Mouse (Mus musculus) heart, embryonic 15.5 days (tissue): ENCODE data around the gene Nrip1. TPM values are rescaled to one million over a fixed set of nuclear protein-coding genes. Genes with fewer than 3 reads are reported as not detected.

Source experiments
- ATAC-seq: fragments of 200-750 bp; cut with Nextera tagmentation; replicated peaks from 2 replicates; pipeline ENCODE4 v1.8.0; 2017; ENCODE audit warnings: low read depth, moderate TSS enrichment; ENCODE audit not compliant: insufficient number of reproducible peaks, insufficient read depth, low FRiP score
- H3K27ac ChIP-seq: fragments of 300-500 bp; sonication (generic); 2 replicates; pipeline ENCODE4 v1.5.1; 2015; ENCODE audit warnings: mild to moderate bottlenecking, inconsistent platforms
- H3K27me3 ChIP-seq: fragments of 300-500 bp; sonication (generic); 2 replicates; pipeline ENCODE4 v1.6.1; 2015; ENCODE audit warnings: inconsistent platforms
- H3K36me3 ChIP-seq: fragments of 300-500 bp; sonication (generic); 2 replicates; pipeline ENCODE4 v1.6.1; 2015; ENCODE audit warnings: mild to moderate bottlenecking, inconsistent platforms
- H3K4me1 ChIP-seq: fragments of 300-500 bp; sonication (generic); replicated peaks from 2 replicates; pipeline ENCODE4 v1.6.1; 2015; ENCODE audit warnings: inconsistent platforms
- H3K4me2 ChIP-seq: fragments of 300-500 bp; sonication (generic); 2 replicates; pipeline ENCODE4 v1.6.1; 2015; ENCODE audit warnings: inconsistent platforms, mild to moderate bottlenecking, moderate library complexity
- H3K4me3 ChIP-seq: fragments of 300-500 bp; sonication (generic); 2 replicates; pipeline ENCODE4 v1.5.1; 2015; ENCODE audit warnings: mild to moderate bottlenecking, inconsistent platforms
- H3K9ac ChIP-seq: fragments of 300-500 bp; sonication (generic); 2 replicates; pipeline ENCODE4 v1.6.1; 2015; ENCODE audit warnings: mild to moderate bottlenecking, inconsistent platforms
- H3K9me3 ChIP-seq: fragments of 300-500 bp; sonication (generic); replicated peaks from 2 replicates; pipeline ENCODE4 v1.6.1; 2016; ENCODE audit warnings: inconsistent platforms
- WGBS: fragments of 180-500 bp; shearing (Covaris S2); methylation state at CpG from one replicate; pipeline ENCODE4 v1.1.7; 2015; ENCODE audit warnings: mixed read lengths; 5-methylcytosine and 5-hydroxymethylcytosine counted together
- polyA plus RNA-seq: library from polyadenylated mRNA; unstranded; fragments of >200 nt; fragmentation: Nextera tagmentation; extraction: Ambion mirVana; gene quantifications from 2 replicates; pipeline ENCODE4 v1.2.1, GENCODE M21; 2015

Nrip1 gene
- polyA plus RNA-seq, 1 experiment from 2014 or later, result 19.1 TPM

DNA sequence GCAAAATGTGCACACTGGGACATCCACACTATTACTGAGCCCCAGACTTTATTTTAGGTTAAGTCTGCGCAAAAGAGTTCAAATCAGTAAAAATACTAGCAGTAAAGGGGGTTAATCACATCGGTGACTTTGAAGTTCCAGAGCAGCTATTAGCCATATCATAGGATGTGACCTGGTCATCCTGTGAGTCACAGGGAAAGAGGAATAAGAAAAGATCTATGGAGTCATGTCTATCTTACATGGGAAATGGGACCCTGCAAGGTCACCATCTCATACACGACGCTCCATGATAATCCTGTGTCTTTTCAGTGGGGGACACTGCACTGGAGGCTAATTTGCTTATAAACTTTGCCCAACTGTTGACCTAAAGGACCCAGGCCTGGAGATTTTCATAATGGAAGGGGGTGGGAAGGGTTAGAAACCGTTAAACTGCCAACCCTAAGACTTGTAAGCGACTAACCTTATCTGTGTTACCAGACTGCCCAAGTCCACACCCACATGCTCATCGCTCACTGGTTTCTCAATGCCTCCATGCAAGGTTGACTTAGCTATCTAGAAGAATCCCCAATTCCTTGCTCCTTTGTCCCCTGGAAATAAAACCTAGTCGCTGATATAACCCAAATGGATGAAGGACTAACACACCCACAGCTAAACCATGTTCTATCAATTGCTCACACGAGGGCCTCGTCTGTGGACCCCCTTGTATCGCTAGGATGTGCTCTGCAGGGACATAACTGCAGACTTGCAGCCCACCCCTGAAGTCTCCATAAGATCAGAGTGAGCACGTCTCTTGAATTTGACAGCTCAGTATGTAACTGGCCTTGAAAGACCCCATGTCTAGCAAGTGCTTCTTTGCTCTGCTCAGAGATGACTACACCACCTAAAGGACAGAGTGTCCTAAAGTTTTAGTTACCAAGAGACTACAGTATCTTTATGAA is 59.3 kb downstream of the Nrip1 start:
- Histone ChIP-seq H3K27me3 (no peaks in the 10 kb centered on the region), H3K4me1 (peaks cover 6% of the 10 kb centered on the region), H3K4me2 (no peak overlapping the region), H3K9ac (no peak overlapping the region), H3K4me3 (no peak overlapping the region), H3K36me3 (no peaks in the 10 kb centered on the region), H3K27ac (no peak overlapping the region), H3K9me3 (no peaks in the 10 kb centered on the region)
- no peak for ATAC-seq
- WGBS, result 74% methylated on average over 12 of the region's 12 CpGs

DNA sequence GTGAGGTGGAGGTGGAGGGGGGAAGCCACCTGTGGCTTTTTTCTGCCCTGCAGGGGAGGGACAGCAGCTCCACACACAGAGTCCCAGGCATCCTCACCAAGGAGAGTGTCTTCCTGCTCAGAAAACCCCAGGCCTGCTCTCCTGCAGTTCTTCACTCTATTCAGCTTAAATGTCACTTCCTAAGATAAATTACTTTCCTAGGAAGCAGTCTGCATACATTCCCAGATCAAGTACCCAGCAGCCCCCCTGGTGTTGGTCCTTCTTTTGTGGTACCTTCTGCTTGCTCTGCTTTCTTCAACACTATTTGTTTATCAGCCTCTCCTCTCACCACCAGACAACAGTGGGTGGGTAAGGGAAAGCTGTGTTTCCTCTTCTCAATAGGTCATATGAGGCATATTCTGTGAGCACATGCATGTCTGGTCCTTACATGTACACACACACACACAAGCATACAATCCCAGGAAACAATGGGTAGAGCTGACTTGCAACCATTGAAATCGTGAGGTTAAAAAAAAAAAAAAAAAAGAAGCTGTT is 60.7 kb downstream of the Nrip1 start:
- Histone ChIP-seq H3K36me3 (no peaks in the 10 kb centered on the region), H3K27me3 (no peaks in the 10 kb centered on the region), H3K9me3 (no peaks in the 10 kb centered on the region), H3K27ac (no peak overlapping the region), H3K9ac (no peak overlapping the region), H3K4me2 (no peak overlapping the region), H3K4me1 (peaks cover 4% of the 10 kb centered on the region; the same call in 1 of the 2 replicates), H3K4me3 (no peak overlapping the region)
- 35% methylated on average over 1 of the region's 1 CpGs for WGBS
- ATAC-seq, result no peak

DNA sequence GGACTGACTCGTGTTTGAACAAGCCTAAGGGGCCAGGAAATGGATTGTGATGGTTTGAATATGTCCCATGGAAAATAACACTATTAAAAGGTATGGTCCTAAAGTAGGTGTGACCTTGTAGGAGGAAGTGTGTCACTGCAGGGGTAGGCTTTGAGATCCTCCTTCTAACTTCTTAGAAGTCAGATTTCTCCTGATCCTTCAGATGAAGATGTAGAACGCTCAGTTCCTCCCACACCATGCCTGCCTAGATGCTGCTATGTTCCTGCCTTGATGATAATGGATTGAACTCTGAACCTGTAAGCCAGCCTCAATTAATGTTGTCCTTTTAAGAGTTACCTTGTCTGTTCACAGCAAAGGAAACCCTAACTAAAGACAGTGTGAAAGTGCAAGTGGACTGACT is 62.8 kb downstream of the Nrip1 start:
- no peak overlapping the region for H3K27ac ChIP-seq
- ATAC-seq, result no peak
- no peak overlapping the region for H3K4me3 ChIP-seq
- no peaks in the 10 kb centered on the region for H3K9me3 ChIP-seq
- H3K9ac ChIP-seq, result no peak overlapping the region
- no peaks in the 10 kb centered on the region for H3K36me3 ChIP-seq
- no peaks in the 10 kb centered on the region for H3K27me3 ChIP-seq
- H3K4me2 ChIP-seq, result no peak overlapping the region
- 83% methylated on average over 2 of the region's 2 CpGs for WGBS
- H3K4me1 ChIP-seq, result peaks cover 12% of the 10 kb centered on the region; the same call in 1 of the 2 replicates

DNA sequence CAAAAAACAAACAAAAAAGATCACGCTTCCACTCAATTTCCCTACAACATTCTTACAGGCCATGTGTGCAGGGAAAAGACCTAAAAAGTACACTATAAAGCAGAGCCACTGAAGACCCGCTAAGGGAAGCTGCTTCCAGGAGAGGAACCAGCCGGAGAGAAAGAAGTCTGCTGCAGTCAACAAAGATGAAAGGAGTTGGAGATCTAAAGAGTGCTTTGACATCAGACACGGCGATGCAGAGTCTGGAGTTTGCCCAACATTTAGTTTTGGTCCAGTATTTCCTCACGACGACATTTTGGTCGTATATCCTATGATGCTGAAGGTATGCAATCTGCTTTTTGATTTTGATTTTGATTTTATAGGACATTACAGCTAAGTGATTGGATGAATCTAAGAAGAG is 63.3 kb downstream of the Nrip1 start:
- H3K27ac ChIP-seq, result no peak overlapping the region
- H3K4me1 ChIP-seq, result peaks cover 12% of the 10 kb centered on the region; the same call in 1 of the 2 replicates
- no peak for ATAC-seq
- H3K4me2 ChIP-seq, result no peak overlapping the region
- no peaks in the 10 kb centered on the region for H3K36me3 ChIP-seq
- H3K9me3 ChIP-seq, result no peaks in the 10 kb centered on the region
- WGBS, result 82% methylated on average over 8 of the region's 8 CpGs
- H3K27me3 ChIP-seq, result no peaks in the 10 kb centered on the region
- no peak overlapping the region for H3K4me3 ChIP-seq
- no peak overlapping the region for H3K9ac ChIP-seq

DNA sequence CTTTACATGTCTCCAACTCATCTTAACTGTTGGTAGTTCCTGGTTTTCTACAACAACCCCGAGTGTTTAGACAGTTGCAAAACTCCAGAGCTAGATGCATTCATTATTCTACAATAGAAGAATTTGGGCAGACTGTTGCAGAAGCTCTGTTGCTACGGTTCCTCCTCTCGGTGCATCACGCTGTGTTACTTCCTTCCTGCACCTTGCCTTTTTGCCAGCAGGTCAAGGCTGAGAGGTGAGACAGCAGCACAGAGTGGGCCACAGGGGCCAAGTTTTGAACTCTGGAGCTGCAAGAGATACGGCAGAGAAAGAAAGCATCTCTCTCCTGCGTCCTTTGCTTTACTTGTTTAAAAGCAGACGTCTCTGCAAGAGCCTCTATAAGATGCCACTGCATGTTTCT is 64.3 kb downstream of the Nrip1 start:
- H3K4me3 ChIP-seq, result no peak overlapping the region

DNA sequence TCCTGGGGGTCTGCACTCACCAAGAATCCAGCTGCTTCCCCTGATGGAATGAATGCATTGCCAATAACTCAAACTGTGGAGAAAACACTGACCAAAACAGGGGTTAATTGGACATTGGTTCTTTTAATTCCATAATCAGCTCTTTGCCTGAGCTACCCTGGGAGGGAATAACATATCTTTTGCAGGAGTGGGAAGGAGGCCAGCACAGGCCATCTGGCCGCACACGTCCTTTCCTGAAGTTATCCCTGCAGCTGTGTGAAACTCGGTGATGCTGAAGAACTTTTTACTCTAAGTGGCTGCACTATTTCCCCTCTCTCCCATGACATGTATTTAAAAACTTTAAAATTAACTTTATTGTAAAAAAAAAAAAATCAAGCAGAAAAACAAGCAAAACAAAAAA is 66.6 kb downstream of the Nrip1 start:
- Histone ChIP-seq H3K9me3 (no peaks in the 10 kb centered on the region), H3K27ac (no peak overlapping the region), H3K4me2 (no peak overlapping the region), H3K4me1 (peaks cover 8% of the 10 kb centered on the region; the same call in 1 of the 2 replicates), H3K9ac (no peak overlapping the region), H3K4me3 (no peak overlapping the region), H3K27me3 (no peaks in the 10 kb centered on the region), H3K36me3 (no peaks in the 10 kb centered on the region)
- 24% methylated on average over 3 of the region's 3 CpGs for WGBS
- ATAC-seq, result no peak

More for the DNA sequence above, 64.3 kb downstream of the Nrip1 start:
- Histone ChIP-seq H3K4me2 (no peak overlapping the region), H3K9me3 (no peaks in the 10 kb centered on the region), H3K4me1 (peaks cover 10% of the 10 kb centered on the region; the same call in 1 of the 2 replicates), H3K27me3 (no peaks in the 10 kb centered on the region), H3K9ac (no peak overlapping the region), H3K27ac (no peak overlapping the region), H3K36me3 (no peaks in the 10 kb centered on the region)
- WGBS, result 78% methylated on average over 7 of the region's 7 CpGs
- ATAC-seq, result no peak

DNA sequence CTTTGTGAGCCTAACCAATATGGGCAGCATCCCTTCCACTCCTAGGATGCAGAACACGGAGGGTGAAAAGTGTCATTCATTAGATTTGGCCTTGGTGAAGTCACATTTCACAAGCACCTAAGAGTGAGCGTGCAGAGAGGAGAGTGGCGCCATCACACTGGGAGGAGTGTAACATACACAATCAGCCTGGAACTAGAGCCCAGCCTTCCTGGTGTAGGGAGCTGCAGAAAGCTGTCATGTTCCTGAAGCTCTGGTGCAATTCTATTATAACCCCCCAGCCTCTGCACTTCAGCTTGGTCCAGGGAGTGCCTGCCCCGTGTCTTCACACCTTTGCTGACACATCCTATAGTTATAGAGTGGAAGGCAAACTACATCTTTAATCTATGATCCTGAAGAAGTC is 67.2 kb downstream of the Nrip1 start:
- WGBS, result 79% methylated on average over 4 of the region's 4 CpGs

DNA sequence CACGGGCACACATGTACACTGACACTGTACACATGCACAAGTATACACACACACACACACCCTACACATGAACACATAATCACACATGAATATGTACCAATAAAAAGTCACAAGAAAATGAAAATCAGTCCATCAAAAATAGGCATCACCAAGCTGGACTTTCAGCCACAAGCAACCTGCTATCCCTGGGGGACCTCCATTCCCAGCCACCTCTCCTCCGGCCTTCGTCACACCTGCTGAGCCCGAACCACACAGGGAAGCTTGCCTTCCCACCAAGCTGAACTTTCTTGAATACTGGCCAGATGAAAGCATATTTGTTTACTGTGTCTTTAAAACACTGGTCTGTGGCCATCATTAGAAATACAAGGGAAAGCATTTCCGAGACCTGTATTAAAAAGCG is 70.2 kb downstream of the Nrip1 start:
- Histone ChIP-seq H3K27me3 (no peaks in the 10 kb centered on the region), H3K9me3 (no peaks in the 10 kb centered on the region), H3K4me2 (no peak overlapping the region), H3K36me3 (no peaks in the 10 kb centered on the region), H3K4me3 (no peak overlapping the region), H3K27ac (no peak overlapping the region), H3K4me1 (peaks cover 13% of the 10 kb centered on the region; the same call in 1 of the 2 replicates), H3K9ac (no peak overlapping the region)
- no peak for ATAC-seq
- WGBS, result 91% methylated on average over 6 of the region's 6 CpGs

More for the DNA sequence above, 67.2 kb downstream of the Nrip1 start:
- Histone ChIP-seq H3K9ac (no peak overlapping the region), H3K27ac (no peak overlapping the region), H3K4me3 (no peak overlapping the region), H3K36me3 (no peaks in the 10 kb centered on the region), H3K4me1 (peaks cover 9% of the 10 kb centered on the region; the same call in 1 of the 2 replicates), H3K27me3 (no peaks in the 10 kb centered on the region), H3K4me2 (no peak overlapping the region), H3K9me3 (no peaks in the 10 kb centered on the region)
- no peak for ATAC-seq

DNA sequence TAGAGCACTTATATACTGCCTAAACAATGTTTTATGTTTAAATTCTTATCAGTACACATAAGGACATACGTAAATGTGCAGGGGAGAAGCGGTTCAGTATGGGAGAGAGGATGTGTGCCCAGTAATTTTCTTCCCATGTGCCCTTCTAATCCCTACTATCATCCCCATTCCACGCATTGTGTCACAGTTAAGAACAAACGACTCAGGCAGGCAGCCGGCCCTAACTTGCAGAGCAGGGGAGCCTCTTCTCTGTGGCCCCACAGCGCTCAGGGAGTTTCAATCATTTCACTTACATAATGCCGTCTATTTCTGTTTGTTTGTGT is 71.9 kb downstream of the Nrip1 start:
- Histone ChIP-seq H3K36me3 (no peaks in the 10 kb centered on the region), H3K4me1 (peaks cover 14% of the 10 kb centered on the region), H3K4me3 (no peak overlapping the region), H3K27me3 (no peaks in the 10 kb centered on the region), H3K9ac (no peak overlapping the region), H3K9me3 (no peaks in the 10 kb centered on the region), H3K4me2 (no peak overlapping the region), H3K27ac (no peak overlapping the region)
- WGBS, result 59% methylated on average over 7 of the region's 7 CpGs
- ATAC-seq, result no peak

DNA sequence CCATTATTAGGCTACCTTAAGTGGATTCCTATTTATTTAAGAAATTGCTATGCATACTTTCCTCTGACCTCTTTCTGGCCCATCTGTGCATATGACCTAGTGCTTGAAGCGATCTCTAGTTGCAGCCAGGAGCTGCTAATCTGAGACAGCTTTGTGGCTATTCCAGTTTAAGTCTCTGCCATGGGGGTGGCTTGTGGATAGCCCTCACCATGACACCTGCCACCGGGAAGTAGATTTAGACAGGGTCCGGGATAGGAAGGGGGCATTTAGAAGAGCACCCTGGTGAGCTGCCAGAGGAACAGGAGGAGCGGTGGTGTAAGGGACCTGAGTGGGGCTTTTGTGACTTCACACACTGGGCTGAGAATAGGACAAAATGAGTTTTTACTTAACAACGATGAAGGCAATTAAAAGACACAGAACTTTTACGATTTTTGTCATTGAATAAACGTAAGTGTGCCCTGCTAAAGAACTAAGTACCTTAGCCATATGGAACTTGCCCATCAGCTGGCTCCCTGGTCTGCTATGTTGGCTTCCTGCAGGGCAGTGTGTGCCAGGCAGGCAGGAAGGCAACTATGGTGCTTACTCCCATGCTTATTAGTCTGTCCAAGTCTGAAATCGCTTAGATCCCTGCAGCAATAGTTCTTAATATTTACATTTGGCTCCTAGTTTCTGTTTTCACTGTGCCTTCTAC is 72.4 kb downstream of the Nrip1 start:
- WGBS, result 77% methylated on average over 8 of the region's 8 CpGs
- H3K27me3 ChIP-seq, result no peaks in the 10 kb centered on the region
- no peaks in the 10 kb centered on the region for H3K36me3 ChIP-seq
- no peak overlapping the region for H3K4me3 ChIP-seq
- no peak overlapping the region for H3K9ac ChIP-seq
- peaks cover 11% of the 10 kb centered on the region for H3K4me1 ChIP-seq
- no peak overlapping the region for H3K27ac ChIP-seq
- no peak for ATAC-seq
- H3K4me2 ChIP-seq, result no peak overlapping the region
- H3K9me3 ChIP-seq, result no peaks in the 10 kb centered on the region

DNA sequence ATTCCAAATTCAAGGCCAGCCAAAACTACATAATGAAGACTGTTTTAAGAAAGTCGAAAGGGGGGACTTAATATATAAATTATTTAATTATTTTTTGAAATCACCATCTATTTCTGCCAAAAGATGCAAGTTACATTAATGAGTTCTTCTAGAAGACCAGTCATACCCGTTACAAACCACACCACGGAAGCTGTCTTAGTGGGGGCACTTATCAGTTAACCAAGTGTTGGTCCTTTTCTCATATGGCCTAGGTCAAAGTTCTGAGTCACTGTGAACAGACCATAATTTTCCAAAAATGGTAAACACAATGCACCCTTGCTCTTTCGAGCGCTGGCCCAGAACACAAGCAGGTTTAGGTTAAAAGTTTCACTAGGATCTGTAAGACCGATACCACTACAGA is 73.2 kb downstream of the Nrip1 start:
- no peaks in the 10 kb centered on the region for H3K27me3 ChIP-seq
- H3K9ac ChIP-seq, result no peak overlapping the region
- no peak overlapping the region for H3K4me3 ChIP-seq
- H3K36me3 ChIP-seq, result no peaks in the 10 kb centered on the region
- no peak overlapping the region for H3K27ac ChIP-seq
- no peaks in the 10 kb centered on the region for H3K9me3 ChIP-seq
- H3K4me1 ChIP-seq, result peaks cover 11% of the 10 kb centered on the region
- ATAC-seq, result no peak
- WGBS, result 88% methylated on average over 6 of the region's 6 CpGs
- H3K4me2 ChIP-seq, result no peak overlapping the region
